Mouse (Mus musculus) liver, embryonic 15.5 days (tissue): ENCODE data around the gene Stx1b. TPM values are rescaled to one million over a fixed set of nuclear protein-coding genes. Genes with fewer than 3 reads are reported as not detected.
A peak's percentile ranks its signal among the peaks of the same experiment; 100 is the strongest.

ENCODE experiments used
- ATAC-seq: fragments of 200-750 bp; cut with Nextera tagmentation; 2 replicates; pipeline ENCODE4 v1.8.0; 2017; ENCODE audit warnings: moderate number of reproducible peaks, mild to moderate bottlenecking, moderate library complexity; ENCODE audit not compliant: insufficient read depth
- H3K27ac ChIP-seq: fragments of 300-500 bp; sonication (generic); replicated peaks from 2 replicates; pipeline ENCODE4 v1.5.1; 2015; ENCODE audit warnings: mild to moderate bottlenecking, inconsistent platforms
- H3K27me3 ChIP-seq: fragments of 300-500 bp; sonication (generic); 2 replicates; pipeline ENCODE4 v1.6.1; 2015; ENCODE audit warnings: mild to moderate bottlenecking, inconsistent platforms
- H3K36me3 ChIP-seq: fragments of 300-500 bp; sonication (generic); replicated peaks from 2 replicates; pipeline ENCODE4 v1.6.1; 2015; ENCODE audit warnings: moderate library complexity, mild to moderate bottlenecking, inconsistent platforms
- H3K4me1 ChIP-seq: fragments of 300-500 bp; sonication (generic); replicated peaks from 2 replicates; pipeline ENCODE4 v1.6.1; 2015; ENCODE audit warnings: inconsistent platforms
- H3K4me2 ChIP-seq: fragments of 300-500 bp; sonication (generic); 2 replicates; pipeline ENCODE4 v1.6.1; 2015; ENCODE audit warnings: moderate library complexity, mild to moderate bottlenecking, inconsistent platforms
- H3K4me3 ChIP-seq: fragments of 300-500 bp; sonication (generic); replicated peaks from 2 replicates; pipeline ENCODE4 v1.5.1; 2015; ENCODE audit warnings: mild to moderate bottlenecking, inconsistent platforms
- H3K9ac ChIP-seq: fragments of 300-500 bp; sonication (generic); 2 replicates; pipeline ENCODE4 v1.6.1; 2015; ENCODE audit warnings: moderate library complexity, mild to moderate bottlenecking, inconsistent platforms
- H3K9me3 ChIP-seq: fragments of 300-500 bp; sonication (generic); replicated peaks from 2 replicates; pipeline ENCODE4 v1.6.1; 2016; ENCODE audit warnings: inconsistent platforms
- WGBS: fragments of 180-500 bp; shearing (Covaris S2); methylation state at CpG from one replicate; pipeline ENCODE4 v1.1.7; 2015; ENCODE audit warnings: mixed read lengths; ENCODE audit not compliant: insufficient replicate concordance; 5-methylcytosine and 5-hydroxymethylcytosine counted together
- polyA plus RNA-seq: library from polyadenylated mRNA; unstranded; fragments of >200 nt; fragmentation: Nextera tagmentation; extraction: Ambion mirVana; gene quantifications from 2 replicates; pipeline ENCODE4 v1.2.1, GENCODE M21; 2015

Stx1b gene
- polyA plus RNA-seq, 1 experiment from 2014 or later: 0.43 TPM

- H3K27me3 ChIP-seq: no peaks in the 10 kb centered on the region
- no peaks in the 10 kb centered on the region for H3K9me3 ChIP-seq
- H3K9ac ChIP-seq: no peak overlapping the region
- peak overlapping the region; percentile 33 for H3K4me3 ChIP-seq
- peak overlapping the region; percentile 56 for H3K4me2 ChIP-seq
- peak overlapping the region; percentile 67 for H3K27ac ChIP-seq
- 65% methylated on average over 8 of the region's 8 CpGs for WGBS
- H3K36me3 ChIP-seq: peaks cover 45% of the 10 kb centered on the region
- peak; percentile 4; the same call in 1 of the 2 replicates for ATAC-seq
- H3K4me1 ChIP-seq: peaks cover 57% of the 10 kb centered on the region
These were observed 23.2 kb downstream of the Stx1b start for GRCm38 (mm10) chr7:127801010-127801621.

GRCm38 (mm10) chr7:127800435-127801009 lies 23.8 kb downstream of the Stx1b start, which contains the start of gene Hsd3b7:
Hsd3b7 (plus strand) TSS chr7:127800604.
- peak; percentile 49 for ATAC-seq
- Histone ChIP-seq H3K36me3 (peaks cover 51% of the 10 kb centered on the region), H3K9ac (no peak within 1 kb of the TSS), H3K4me3 (peak within 1 kb of the TSS; percentile 33), H3K9me3 (no peaks in the 10 kb centered on the region), H3K27ac (peak within 1 kb of the TSS; percentile 67), H3K27me3 (no peaks in the 10 kb centered on the region), H3K4me1 (peaks cover 51% of the 10 kb centered on the region), H3K4me2 (peak within 1 kb of the TSS; percentile 56)
- WGBS: 16% methylated on average over 6 of the region's 6 CpGs

- no peak overlapping the region for H3K4me3 ChIP-seq
- H3K9me3 ChIP-seq: no peaks in the 10 kb centered on the region
- 73% methylated on average over 1 of the region's 1 CpGs for WGBS
- H3K27me3 ChIP-seq: no peaks in the 10 kb centered on the region
- peak overlapping the region; percentile 67; the same call in 1 of the 2 replicates for H3K27ac ChIP-seq
- no peak overlapping the region for H3K9ac ChIP-seq
- H3K4me1 ChIP-seq: peaks cover 44% of the 10 kb centered on the region
- H3K36me3 ChIP-seq: peaks cover 59% of the 10 kb centered on the region
- ATAC-seq: no peak
- no peak overlapping the region for H3K4me2 ChIP-seq
These were observed 24.6 kb downstream of the Stx1b start for GRCm38 (mm10) chr7:127799738-127800137.

GRCm38 (mm10) chr7:127799211-127799610 lies 25.1 kb downstream of the Stx1b start:
- H3K9ac ChIP-seq: no peak overlapping the region
- 83% methylated on average over 13 of the region's 13 CpGs for WGBS

GRCm38 (mm10) chr7:127798591-127798990 lies 25.8 kb downstream of the Stx1b start:
- Histone ChIP-seq H3K36me3 (peaks cover 69% of the 10 kb centered on the region), H3K4me1 (peaks cover 32% of the 10 kb centered on the region), H3K27ac (no peak overlapping the region), H3K4me3 (no peak overlapping the region), H3K4me2 (no peak overlapping the region), H3K9me3 (no peaks in the 10 kb centered on the region), H3K27me3 (no peaks in the 10 kb centered on the region), H3K9ac (no peak overlapping the region)
- ATAC-seq: no peak
- 82% methylated on average over 4 of the region's 4 CpGs for WGBS

More at GRCm38 (mm10) chr7:127799211-127799610, 25.1 kb downstream of the Stx1b start:
- Histone ChIP-seq H3K4me3 (no peak overlapping the region), H3K4me1 (peaks cover 38% of the 10 kb centered on the region), H3K36me3 (peaks cover 63% of the 10 kb centered on the region), H3K27ac (no peak overlapping the region), H3K9me3 (no peaks in the 10 kb centered on the region), H3K4me2 (no peak overlapping the region), H3K27me3 (no peaks in the 10 kb centered on the region)
- ATAC-seq: no peak

- peaks cover 81% of the 10 kb centered on the region for H3K36me3 ChIP-seq
- no peak overlapping the region for H3K9ac ChIP-seq
- ATAC-seq: no peak
- H3K4me3 ChIP-seq: no peak overlapping the region
- 87% methylated on average over 23 of the region's 23 CpGs for WGBS
- no peak overlapping the region for H3K4me2 ChIP-seq
- no peaks in the 10 kb centered on the region for H3K27me3 ChIP-seq
- H3K4me1 ChIP-seq: peaks cover 19% of the 10 kb centered on the region
- H3K27ac ChIP-seq: no peak overlapping the region
- H3K9me3 ChIP-seq: no peaks in the 10 kb centered on the region
These were observed 27.1 kb downstream of the Stx1b start for GRCm38 (mm10) chr7:127797076-127797845.

GRCm38 (mm10) chr7:127785308-127785707 lies 39.0 kb downstream of the Stx1b start, which contains the start of gene Gm49388:
Gm49388 (plus strand) TSS chr7:127785608.
- H3K4me2 ChIP-seq: no peak within 1 kb of the TSS
- H3K27me3 ChIP-seq: no peaks in the 10 kb centered on the region
- ATAC-seq: no peak
- no peak within 1 kb of the TSS for H3K4me3 ChIP-seq
- H3K4me1 ChIP-seq: 0 out of 2 replicates have a peak, but pooled peaks cover 2% of the 10 kb centered on the region
- H3K9ac ChIP-seq: no peak within 1 kb of the TSS
- 77% methylated on average over 7 of the region's 7 CpGs for WGBS
- no peaks in the 10 kb centered on the region for H3K9me3 ChIP-seq
- H3K27ac ChIP-seq: no peak within 1 kb of the TSS
- H3K36me3 ChIP-seq: peaks cover 99% of the 10 kb centered on the region

- H3K9me3 ChIP-seq: no peaks in the 10 kb centered on the region
- WGBS: 76% methylated on average over 4 of the region's 4 CpGs
- H3K4me2 ChIP-seq: peak overlapping the region; percentile 91
- no peak for ATAC-seq
- H3K4me3 ChIP-seq: peak overlapping the region; percentile 92
- peak overlapping the region; percentile 97; the same call in 1 of the 2 replicates for H3K27ac ChIP-seq
- no peaks in the 10 kb centered on the region for H3K27me3 ChIP-seq
- peak overlapping the region; percentile 83 for H3K9ac ChIP-seq
- peaks cover 50% of the 10 kb centered on the region for H3K36me3 ChIP-seq
- peaks cover 42% of the 10 kb centered on the region for H3K4me1 ChIP-seq
These were observed 46.0 kb downstream of the Stx1b start for GRCm38 (mm10) chr7:127778350-127778749.

- no peaks in the 10 kb centered on the region for H3K9me3 ChIP-seq
- peak overlapping the region; percentile 97 for H3K27ac ChIP-seq
- peak overlapping the region; percentile 92 for H3K4me3 ChIP-seq
- H3K36me3 ChIP-seq: peaks cover 44% of the 10 kb centered on the region
- H3K9ac ChIP-seq: peak overlapping the region; percentile 83
- peak overlapping the region; percentile 91 for H3K4me2 ChIP-seq
- no peaks in the 10 kb centered on the region for H3K27me3 ChIP-seq
- peaks cover 42% of the 10 kb centered on the region for H3K4me1 ChIP-seq
- ATAC-seq: peak; percentile 62
- WGBS: 3% methylated on average over 64 of the region's 66 CpGs
These were observed 46.7 kb downstream of the Stx1b start for GRCm38 (mm10) chr7:127777474-127778266.

GRCm38 (mm10) chr7:127776878-127777473 lies 47.4 kb downstream of the Stx1b start:
- Histone ChIP-seq H3K9me3 (no peaks in the 10 kb centered on the region), H3K27ac (peak overlapping the region; percentile 97), H3K27me3 (no peaks in the 10 kb centered on the region), H3K4me3 (peak overlapping the region; percentile 92), H3K4me2 (peak overlapping the region; percentile 91), H3K4me1 (peaks cover 48% of the 10 kb centered on the region), H3K36me3 (peaks cover 37% of the 10 kb centered on the region), H3K9ac (peak overlapping the region; percentile 83)
- WGBS: 2% methylated on average over 70 of the region's 70 CpGs
- ATAC-seq: peak; percentile 91
